Mouse (Mus musculus) lung, postnatal 0 days (tissue): Measurements from ENCODE around the gene Zfp688.

Experiments used
- CTCF ChIP-seq: IDR thresholded peaks from 2 replicates; pipeline ENCODE4 v1.5.1; 2016; ENCODE audit warnings: antibody characterized with exemption, mild to moderate bottlenecking
- EP300 ChIP-seq: IDR thresholded peaks from 2 replicates; pipeline ENCODE4 v1.6.1; 2016; ENCODE audit warnings: antibody characterized with exemption, mild to moderate bottlenecking, control low read depth

- no peak for TF ChIP-seq EP300
- no peak for TF ChIP-seq CTCF
These were observed 29.5 kb downstream of the Zfp688 start for GRCm38 (mm10) chr7:127392251-127392824.
